Mouse (Mus musculus): ENCODE measurements around the gene Slc6a16. TPM values are rescaled to one million over a fixed set of nuclear protein-coding genes. Genes with fewer than 3 reads are reported as not detected.

Slc6a16 gene
- polyA plus RNA-seq, 1 experiment from 2014 or later, result 0.27 TPM

DNA sequence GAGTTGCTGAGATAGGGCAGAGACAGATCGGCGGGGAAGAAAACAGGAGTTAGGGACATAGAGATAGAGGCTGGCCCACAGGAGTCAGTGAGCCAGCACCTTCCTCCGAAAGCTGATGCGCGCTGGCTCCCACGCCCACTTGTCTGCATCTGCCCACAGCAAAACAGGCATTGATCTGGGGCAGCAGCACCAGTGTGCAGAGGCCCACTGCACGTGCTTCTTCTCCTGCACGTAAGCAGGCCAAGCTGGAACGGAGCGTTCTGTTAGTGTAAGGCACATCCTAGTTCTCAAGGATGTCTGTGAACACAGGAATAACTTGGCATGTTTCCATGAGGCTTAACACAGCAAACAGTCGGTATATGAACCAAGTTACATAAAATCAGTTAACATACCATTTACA lies 41.9 kb upstream of the Slc6a16 start:
- 85% methylated on average over 11 of the region's 11 CpGs for whole genome bisulfite sequencing
- H3K27ac ChIP-seq (replicated peaks), result no peak overlapping the region
- no peak for ATAC-seq (ENCODE audit: low read depth)
- H3K9me3 ChIP-seq, result no peaks in the 10 kb centered on the region
- H3K4me1 ChIP-seq (replicated peaks), result peaks cover 6% of the 10 kb centered on the region; the same call in 1 of the 2 replicates
- H3K4me2 ChIP-seq, result no peak overlapping the region
- H3K36me3 ChIP-seq, result no peaks in the 10 kb centered on the region
- peaks cover 17% of the 10 kb centered on the region for H3K27me3 ChIP-seq
- H3K4me3 ChIP-seq, result no peak overlapping the region
- H3K9ac ChIP-seq, result no peak overlapping the region

DNA sequence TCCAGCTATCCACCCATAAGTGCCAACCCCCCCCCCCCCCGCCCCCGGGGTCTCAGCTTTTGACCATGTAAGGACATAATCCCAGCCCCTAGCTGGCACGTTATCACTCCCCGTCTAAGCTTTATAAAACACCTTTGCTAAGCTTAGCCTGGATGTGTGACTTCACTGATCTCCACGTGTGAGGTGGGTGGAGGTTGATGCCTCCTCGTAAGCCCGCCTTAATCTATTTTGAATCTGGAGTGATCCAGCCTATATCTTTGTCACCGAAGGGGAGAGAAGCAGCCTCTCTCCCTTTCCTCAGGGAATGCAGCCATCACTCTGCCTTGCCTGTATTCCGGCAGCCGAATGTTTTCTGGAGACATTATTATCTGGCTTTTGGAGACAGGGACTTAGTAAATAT lies 38.2 kb upstream of the Slc6a16 start:
- Histone ChIP-seq H3K27me3 (peaks cover 14% of the 10 kb centered on the region), H3K4me2 (no peak overlapping the region), H3K4me1 (replicated peaks) (peaks cover 11% of the 10 kb centered on the region; the same call in 1 of the 2 replicates), H3K27ac (replicated peaks) (no peak overlapping the region), H3K36me3 (no peaks in the 10 kb centered on the region), H3K4me3 (no peak overlapping the region), H3K9ac (0 out of 2 replicates have a peak overlapping the region, but pooled peaks have one; percentile 22), H3K9me3 (no peaks in the 10 kb centered on the region)
- no peak for ATAC-seq (ENCODE audit: low read depth)
- WGBS, result 69% methylated on average over 10 of the region's 10 CpGs

DNA sequence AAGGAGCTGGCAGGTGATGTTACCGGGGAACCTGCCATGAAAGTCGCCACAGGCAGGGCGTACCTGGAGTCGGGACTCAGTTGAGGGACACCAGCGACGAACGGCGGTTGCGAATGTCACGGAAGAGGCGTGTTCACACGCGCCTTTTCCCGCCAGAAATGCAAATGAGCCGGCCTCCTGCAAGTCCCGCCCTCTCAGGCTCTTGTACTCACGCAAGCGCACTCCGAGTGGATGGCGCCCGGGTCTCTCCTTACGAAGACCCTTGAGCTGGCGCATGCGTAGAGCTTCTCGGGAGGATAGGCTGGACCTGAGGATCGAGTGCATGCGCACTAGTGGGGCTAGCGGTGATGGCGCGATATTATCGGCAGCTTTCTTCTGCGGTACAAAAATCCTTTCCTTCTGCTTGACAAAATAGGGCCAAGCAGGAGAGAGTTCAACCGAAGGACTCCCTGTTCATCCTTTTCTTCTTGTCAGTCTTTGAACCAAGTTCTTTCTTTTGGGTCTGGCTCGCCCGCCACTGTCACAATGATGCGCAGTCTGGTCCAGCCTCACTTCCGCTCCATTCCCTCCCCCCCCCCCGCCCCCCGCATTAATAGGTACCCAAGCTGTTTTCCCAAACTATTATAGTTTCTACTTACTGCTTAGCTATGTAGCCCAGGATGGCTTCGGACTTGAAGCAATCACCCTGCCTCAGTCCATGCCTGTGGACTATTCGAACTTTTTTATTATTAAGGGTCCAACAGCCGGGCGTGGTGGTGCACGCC lies 36.3 kb upstream of the Slc6a16 start, which contains the start of gene Ccdc155:
Gene Ccdc155 (minus strand): TSS at position 513 of the 764 bp plus-strand sequence.
- Histone ChIP-seq H3K27me3 (peaks cover 19% of the 10 kb centered on the region), H3K4me1 (replicated peaks) (peaks cover 5% of the 10 kb centered on the region; the same call in 1 of the 2 replicates), H3K9me3 (no peaks in the 10 kb centered on the region), H3K27ac (replicated peaks) (peak within 1 kb of the TSS; percentile 81), H3K9ac (peak within 1 kb of the TSS; percentile 65), H3K36me3 (no peaks in the 10 kb centered on the region), H3K4me2 (peak within 1 kb of the TSS; percentile 60), H3K4me3 (peak within 1 kb of the TSS; percentile 46)
- WGBS, result 10% methylated on average over 42 of the region's 44 CpGs
- ATAC-seq (ENCODE audit: low read depth), result peak; percentile 98

DNA sequence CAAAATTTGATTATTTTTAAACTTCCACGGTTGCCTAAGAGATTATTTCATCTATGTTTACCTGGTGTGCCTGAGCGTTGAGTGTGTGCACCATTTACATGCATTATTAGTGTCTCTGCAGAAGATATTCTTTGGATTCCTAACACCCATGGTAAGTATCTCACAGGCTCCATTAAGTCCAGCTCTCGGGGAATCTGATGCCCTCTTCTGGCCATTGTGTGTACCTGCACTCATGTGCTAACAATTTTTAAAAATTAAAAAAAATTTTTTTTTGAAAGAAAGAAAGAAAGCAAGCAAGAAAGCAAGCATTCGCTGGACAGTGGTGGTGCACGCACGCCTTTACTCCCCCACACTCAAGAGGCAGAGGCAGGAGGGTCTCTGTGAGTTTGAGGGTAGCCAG lies 32.6 kb upstream of the Slc6a16 start:
- H3K27me3 ChIP-seq, result peaks cover 46% of the 10 kb centered on the region
- WGBS, result 76% methylated on average over 6 of the region's 6 CpGs
- H3K36me3 ChIP-seq, result no peaks in the 10 kb centered on the region
- no peak for ATAC-seq (ENCODE audit: low read depth)
- H3K4me1 ChIP-seq (replicated peaks), result peaks cover 15% of the 10 kb centered on the region
- no peaks in the 10 kb centered on the region for H3K9me3 ChIP-seq
- H3K9ac ChIP-seq, result no peak overlapping the region
- no peak overlapping the region for H3K4me3 ChIP-seq
- H3K4me2 ChIP-seq, result no peak overlapping the region
- no peak overlapping the region for H3K27ac ChIP-seq (replicated peaks)

DNA sequence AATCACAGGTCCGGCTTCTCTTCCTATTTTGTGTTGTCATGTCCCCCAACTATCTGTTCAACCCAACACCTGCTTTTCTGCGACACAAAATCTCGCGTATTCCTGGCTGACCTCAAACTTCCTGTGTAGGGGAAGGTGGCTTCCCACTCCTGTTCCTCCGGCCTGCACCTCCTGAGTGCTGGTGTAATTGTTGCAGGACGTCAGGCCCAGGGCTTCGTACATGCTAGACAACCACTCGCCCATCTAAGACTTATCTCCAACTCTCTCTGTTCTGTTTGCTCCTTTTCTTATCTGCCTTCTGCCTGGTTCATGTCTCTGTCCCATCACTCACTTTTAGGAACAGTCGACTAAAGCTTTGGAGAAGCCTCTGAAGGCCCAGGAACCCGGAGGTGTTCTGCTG lies 29.8 kb upstream of the Slc6a16 start:
- H3K4me1 ChIP-seq (replicated peaks), result peaks cover 18% of the 10 kb centered on the region
- no peak overlapping the region for H3K27ac ChIP-seq (replicated peaks)
- peak overlapping the region; percentile 4; the same call in 1 of the 2 replicates for H3K4me3 ChIP-seq
- peak overlapping the region; percentile 31; the same call in 1 of the 2 replicates for H3K4me2 ChIP-seq
- H3K36me3 ChIP-seq, result no peaks in the 10 kb centered on the region
- H3K9ac ChIP-seq, result no peak overlapping the region
- H3K27me3 ChIP-seq, result peaks cover 39% of the 10 kb centered on the region
- no peak for ATAC-seq (ENCODE audit: low read depth)
- H3K9me3 ChIP-seq, result no peaks in the 10 kb centered on the region
- 77% methylated on average over 10 of the region's 10 CpGs for WGBS

DNA sequence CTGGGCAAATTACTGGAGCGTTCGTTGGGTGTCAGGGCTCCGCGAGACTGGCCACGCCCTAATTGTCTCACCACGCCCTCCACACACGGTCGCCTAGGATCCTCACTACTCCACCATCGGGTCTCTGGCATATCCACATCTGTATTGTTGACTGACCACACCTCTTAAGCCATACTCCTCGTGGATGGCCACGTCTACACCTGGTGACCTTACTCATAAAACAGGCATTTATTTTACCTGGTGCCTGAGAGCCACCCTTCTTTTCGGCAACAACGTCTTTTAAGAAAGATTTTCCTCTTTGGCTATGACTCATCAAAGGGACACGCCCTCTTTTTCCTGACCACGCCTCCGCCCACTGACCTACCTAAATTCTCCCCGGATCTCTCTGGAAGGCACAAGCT lies 29.0 kb upstream of the Slc6a16 start, which contains the start of gene Dkkl1:
Gene Dkkl1 (minus strand): TSS at position 297 of the 401 bp plus-strand sequence.
- Histone ChIP-seq H3K4me2 (peak within 1 kb of the TSS; percentile 31), H3K9ac (no peak within 1 kb of the TSS), H3K4me1 (replicated peaks) (peaks cover 26% of the 10 kb centered on the region), H3K27ac (replicated peaks) (no peak within 1 kb of the TSS), H3K36me3 (no peaks in the 10 kb centered on the region), H3K9me3 (no peaks in the 10 kb centered on the region), H3K27me3 (peaks cover 39% of the 10 kb centered on the region), H3K4me3 (peak within 1 kb of the TSS; percentile 4)
- ATAC-seq (ENCODE audit: low read depth), result no peak
- WGBS, result 5% methylated on average over 17 of the region's 17 CpGs

DNA sequence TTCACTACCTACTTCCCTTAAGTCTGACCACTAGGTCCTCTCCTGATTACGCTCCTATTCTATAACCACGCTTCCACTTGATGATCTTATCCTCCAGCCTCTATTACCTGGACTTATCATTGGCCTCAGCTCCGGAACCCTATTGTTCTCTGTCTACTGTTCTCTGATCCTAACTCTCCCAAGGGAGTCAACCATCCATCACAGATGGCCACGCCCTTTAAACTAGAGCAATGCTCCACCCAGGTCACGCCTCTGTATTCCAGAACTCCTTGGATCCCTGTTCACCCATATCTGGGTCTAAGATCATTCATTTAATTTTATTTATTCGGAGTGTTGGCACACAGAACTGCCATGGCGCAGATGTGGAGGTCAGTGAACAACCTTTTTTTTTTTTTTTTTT lies 28.5 kb upstream of the Slc6a16 start:
- H3K4me2 ChIP-seq, result peak overlapping the region; percentile 31; the same call in 1 of the 2 replicates
- ATAC-seq (ENCODE audit: low read depth), result no peak
- H3K27ac ChIP-seq (replicated peaks), result no peak overlapping the region
- H3K9me3 ChIP-seq, result no peaks in the 10 kb centered on the region
- H3K9ac ChIP-seq, result no peak overlapping the region
- H3K27me3 ChIP-seq, result peaks cover 39% of the 10 kb centered on the region
- no peak overlapping the region for H3K4me3 ChIP-seq
- H3K36me3 ChIP-seq, result no peaks in the 10 kb centered on the region
- 72% methylated on average over 7 of the region's 7 CpGs for WGBS
- peaks cover 31% of the 10 kb centered on the region for H3K4me1 ChIP-seq (replicated peaks)

DNA sequence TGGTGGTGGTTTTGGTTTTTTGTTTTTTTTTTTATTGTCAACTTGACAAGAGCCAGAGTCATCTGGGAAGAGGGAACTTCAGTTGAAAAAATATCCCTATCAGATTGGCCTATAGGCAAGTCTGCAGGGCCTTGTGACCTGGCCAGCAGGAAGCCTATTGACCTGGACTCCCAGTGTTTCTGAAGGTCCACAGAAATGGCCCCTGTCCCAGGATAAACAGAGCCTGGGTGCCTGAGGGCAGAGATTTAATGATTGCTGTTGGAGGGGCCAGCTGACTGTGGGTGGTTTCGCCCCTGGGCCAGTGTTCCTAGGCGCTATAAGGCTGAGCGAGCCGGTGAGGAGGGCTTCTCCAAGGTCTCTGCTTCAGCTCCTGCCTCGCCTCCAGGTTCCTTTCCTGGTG lies 27.2 kb upstream of the Slc6a16 start:
- peaks cover 39% of the 10 kb centered on the region for H3K27me3 ChIP-seq
- no peak for ATAC-seq (ENCODE audit: low read depth)
- H3K9me3 ChIP-seq, result no peaks in the 10 kb centered on the region
- no peak overlapping the region for H3K4me2 ChIP-seq
- H3K36me3 ChIP-seq, result peaks cover 3% of the 10 kb centered on the region; the same call in 1 of the 2 replicates
- no peak overlapping the region for H3K9ac ChIP-seq
- no peak overlapping the region for H3K27ac ChIP-seq (replicated peaks)
- peaks cover 42% of the 10 kb centered on the region for H3K4me1 ChIP-seq (replicated peaks)
- 55% methylated on average over 5 of the region's 5 CpGs for WGBS
- no peak overlapping the region for H3K4me3 ChIP-seq

DNA sequence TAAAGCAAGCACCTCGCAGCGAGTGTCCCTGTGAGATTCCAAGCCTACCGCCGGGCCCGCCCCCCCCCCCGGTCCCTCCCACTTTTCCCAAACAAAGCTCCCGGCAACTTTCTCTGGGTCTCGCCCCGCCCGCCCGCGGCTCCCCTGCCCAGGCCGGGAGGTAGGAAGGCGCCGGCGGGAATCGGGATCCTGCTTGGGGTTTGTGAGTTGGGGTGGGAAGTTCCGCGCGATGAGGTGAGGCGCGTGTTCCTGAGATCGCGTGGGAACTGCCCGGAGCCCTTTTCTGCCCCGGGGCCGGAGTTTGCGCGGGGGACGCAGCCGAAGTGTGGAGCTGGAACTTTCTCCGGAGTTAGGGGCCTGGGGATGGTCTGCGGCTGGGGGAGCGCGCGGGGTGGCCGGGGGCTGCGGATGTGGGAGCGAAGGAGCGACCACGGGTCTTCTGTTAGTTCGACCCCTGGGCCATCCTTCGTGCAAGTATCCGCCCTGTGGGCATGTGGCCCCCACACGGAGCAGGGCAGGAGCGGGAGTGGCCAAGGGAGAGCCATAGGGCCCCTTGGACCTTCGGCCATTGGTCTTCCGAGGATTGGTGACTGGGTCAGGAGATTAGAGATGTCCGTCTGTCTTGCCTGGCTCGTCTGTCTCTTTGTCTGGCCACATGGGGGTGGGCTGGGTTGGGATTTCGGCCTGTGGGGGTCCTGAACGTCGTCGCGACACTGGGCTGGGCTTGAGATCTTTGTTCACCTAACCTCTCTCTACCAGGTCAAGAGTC lies 25.0 kb upstream of the Slc6a16 start, which contains the start of gene Tead2:
Gene Tead2 (plus strand): TSS at position 81 of the 769 bp plus-strand sequence.
- peaks cover 20% of the 10 kb centered on the region for H3K27me3 ChIP-seq
- peak within 1 kb of the TSS; percentile 89 for H3K9ac ChIP-seq
- H3K27ac ChIP-seq (replicated peaks), result peak within 1 kb of the TSS; percentile 91
- H3K4me2 ChIP-seq, result peak within 1 kb of the TSS; percentile 74
- H3K9me3 ChIP-seq, result no peaks in the 10 kb centered on the region
- peaks cover 51% of the 10 kb centered on the region for H3K4me1 ChIP-seq (replicated peaks)
- WGBS, result 2% methylated on average over 55 of the region's 55 CpGs
- H3K4me3 ChIP-seq, result peak within 1 kb of the TSS; percentile 59
- H3K36me3 ChIP-seq, result peaks cover 25% of the 10 kb centered on the region
- ATAC-seq (ENCODE audit: low read depth), result peak; percentile 70

DNA sequence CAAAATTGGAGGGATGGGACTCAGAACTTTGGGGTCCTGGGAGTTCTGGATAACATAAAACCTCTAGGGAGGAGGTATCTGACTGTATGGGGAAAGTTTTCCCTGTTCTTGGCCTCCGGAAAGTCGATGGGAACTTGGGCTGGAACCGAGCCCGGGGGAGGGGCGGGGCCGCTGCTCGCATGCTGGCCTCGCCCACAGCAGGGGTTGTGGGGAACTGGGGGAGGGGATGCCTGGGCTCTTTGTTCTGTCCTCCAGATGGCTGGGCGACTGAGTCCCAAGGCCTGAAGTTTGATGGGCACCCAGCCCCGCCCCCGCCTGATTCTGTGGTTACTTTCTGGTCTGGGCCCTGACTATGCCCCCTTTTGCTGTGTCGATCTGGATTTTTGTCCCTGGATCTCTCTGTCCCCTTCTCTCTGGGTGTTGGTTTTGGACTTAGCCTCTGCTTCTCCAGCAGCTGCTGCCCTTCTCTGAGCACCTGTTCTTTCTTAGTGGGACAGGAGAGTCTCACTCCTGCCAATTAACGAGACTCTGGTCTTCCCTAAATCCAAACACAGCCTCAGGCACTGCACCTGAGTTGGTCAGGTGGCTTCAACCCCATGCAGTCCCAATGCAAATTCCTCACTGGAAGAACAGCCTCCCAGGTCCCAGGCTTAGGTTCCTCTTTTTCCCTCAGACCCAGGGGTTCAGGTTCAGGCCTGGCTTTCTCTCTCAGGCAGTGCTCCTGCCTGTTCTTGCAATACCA lies 24.3 kb upstream of the Slc6a16 start:
- Histone ChIP-seq H3K4me1 (replicated peaks) (peaks cover 49% of the 10 kb centered on the region), H3K36me3 (peaks cover 26% of the 10 kb centered on the region), H3K27ac (replicated peaks) (peak overlapping the region; percentile 91), H3K4me2 (peak overlapping the region; percentile 74), H3K4me3 (peak overlapping the region; percentile 59), H3K9ac (peak overlapping the region; percentile 89), H3K9me3 (no peaks in the 10 kb centered on the region), H3K27me3 (peaks cover 13% of the 10 kb centered on the region)
- peak; percentile 80 for ATAC-seq (ENCODE audit: low read depth)
- WGBS, result under 1% methylated on average over 13 of the region's 13 CpGs

DNA sequence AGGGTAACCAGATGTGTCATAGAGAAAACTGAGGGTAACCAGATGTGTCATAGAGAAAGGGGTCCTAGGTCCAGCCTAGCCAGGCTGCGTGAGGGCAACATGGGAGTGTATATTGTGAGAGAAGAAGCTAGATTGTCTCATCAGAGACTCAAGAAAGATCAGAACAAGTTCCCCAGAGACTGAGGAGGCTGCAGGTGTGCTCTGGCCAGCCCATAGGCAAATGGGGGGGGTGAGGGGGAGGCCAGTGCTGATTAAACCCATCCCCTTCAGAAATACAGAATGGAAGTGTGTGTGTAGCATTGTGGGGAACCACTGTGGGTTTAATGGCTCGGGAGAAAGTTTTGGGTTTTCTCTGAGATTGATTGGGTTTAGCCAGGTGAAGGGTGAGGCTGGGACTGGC lies 19.2 kb upstream of the Slc6a16 start:
- 96% methylated on average over 2 of the region's 2 CpGs for WGBS
- ATAC-seq (ENCODE audit: low read depth), result no peak
- H3K36me3 ChIP-seq, result peaks cover 54% of the 10 kb centered on the region

More for the DNA sequence above, 19.2 kb upstream of the Slc6a16 start:
- Histone ChIP-seq H3K27me3 (no peaks in the 10 kb centered on the region), H3K9me3 (no peaks in the 10 kb centered on the region), H3K9ac (no peak overlapping the region), H3K4me3 (no peak overlapping the region), H3K27ac (replicated peaks) (no peak overlapping the region), H3K4me1 (replicated peaks) (peaks cover 27% of the 10 kb centered on the region), H3K4me2 (no peak overlapping the region)

All from neural tube, embryonic 13.5 days (tissue).